Mouse (Mus musculus) stomach, embryonic 15.5 days (tissue): ENCODE results near the gene Olfr612. TPM values are rescaled to one million over a fixed set of nuclear protein-coding genes. Genes with fewer than 3 reads are reported as not detected.
"Not testable (repeated sequence)": the region's sequence is repeated elsewhere in the genome, so short reads cannot be mapped to it uniquely, and the experiment has no call there.

Experiments used
- ATAC-seq: fragments of 200-750 bp; cut with Nextera tagmentation; 2 replicates; pipeline ENCODE4 v1.8.0; 2017; ENCODE audit warnings: low read depth, moderate number of reproducible peaks, moderate TSS enrichment; ENCODE audit not compliant: insufficient read depth, low FRiP score
- H3K27ac ChIP-seq: fragments of 300-500 bp; sonication (generic); 2 replicates; pipeline ENCODE4 v1.5.1; 2015; ENCODE audit warnings: mild to moderate bottlenecking, inconsistent platforms
- H3K27me3 ChIP-seq: fragments of 300-500 bp; sonication (generic); replicated peaks from 2 replicates; pipeline ENCODE4 v1.6.1; 2015; ENCODE audit warnings: inconsistent platforms
- H3K36me3 ChIP-seq: fragments of 300-500 bp; sonication (generic); 2 replicates; pipeline ENCODE4 v1.6.1; 2015; ENCODE audit warnings: inconsistent platforms
- H3K4me1 ChIP-seq: fragments of 300-500 bp; sonication (generic); 2 replicates; pipeline ENCODE4 v1.6.1; 2015; ENCODE audit warnings: inconsistent platforms
- H3K4me2 ChIP-seq: fragments of 300-500 bp; sonication (generic); 2 replicates; pipeline ENCODE4 v1.6.1; 2015; ENCODE audit warnings: mild to moderate bottlenecking, inconsistent platforms
- H3K4me3 ChIP-seq: fragments of 300-500 bp; sonication (generic); replicated peaks from 2 replicates; pipeline ENCODE4 v1.5.1; 2015; ENCODE audit warnings: inconsistent platforms
- H3K9ac ChIP-seq: fragments of 300-500 bp; sonication (generic); 2 replicates; pipeline ENCODE4 v1.6.1; 2015; ENCODE audit warnings: inconsistent platforms
- H3K9me3 ChIP-seq: fragments of 300-500 bp; sonication (generic); 2 replicates; pipeline ENCODE4 v1.6.1; 2016; ENCODE audit warnings: inconsistent platforms
- WGBS: fragments of 180-500 bp; shearing (Covaris S2); methylation state at CpG from one replicate; pipeline ENCODE4 v1.1.7; 2015; 5-methylcytosine and 5-hydroxymethylcytosine counted together
- microRNA-seq: library from miRNA; unstranded; fragments of <30 nt; microRNA quantifications from one replicate; pipeline ENCODE4, GENCODE M21; 2016
- polyA plus RNA-seq: library from polyadenylated mRNA; unstranded; fragments of >200 nt; fragmentation: Nextera tagmentation; extraction: Ambion mirVana; gene quantifications from 2 replicates; pipeline ENCODE4 v1.2.1, GENCODE M21; 2015

Gene Olfr612
- not detected in 2 replicates for polyA plus RNA-seq

GRCm38 (mm10) chr7:103542617-103543016, at the start of gene Olfr612:
Olfr612 (minus strand) TSS chr7:103542717.
- H3K4me1 ChIP-seq, H3K36me3 ChIP-seq, H3K9me3 ChIP-seq, H3K4me3 ChIP-seq, H3K4me2 ChIP-seq, ATAC-seq, H3K27ac ChIP-seq, H3K27me3 ChIP-seq, H3K9ac ChIP-seq: not testable (repeated sequence)
- WGBS, result 85% methylated on average over 2 of the region's 2 CpGs

- H3K9ac ChIP-seq, result no peak within 1 kb of the TSS
- H3K4me3 ChIP-seq, result no peak within 1 kb of the TSS
- no peak within 1 kb of the TSS for H3K4me2 ChIP-seq
- no peak for ATAC-seq
- no peak within 1 kb of the TSS for H3K27ac ChIP-seq
- 59% methylated on average over 2 of the region's 2 CpGs for WGBS
- no peaks in the 10 kb centered on the region for H3K9me3 ChIP-seq
- H3K36me3 ChIP-seq, result no peaks in the 10 kb centered on the region
- no peaks in the 10 kb centered on the region for H3K4me1 ChIP-seq
- H3K27me3 ChIP-seq, result no peaks in the 10 kb centered on the region
These were observed 47.3 kb upstream of the Olfr612 start, which contains the start of gene Olfr618 for GRCm38 (mm10) chr7:103589803-103590202. Olfr618 (plus strand) TSS chr7:103590103.

GRCm38 (mm10) chr7:103572761-103573160, 30.2 kb upstream of the Olfr612 start, which contains the start of gene Olfr617:
Olfr617 (plus strand) TSS chr7:103573061.
- whole genome bisulfite sequencing, result 82% methylated on average over 1 of the region's 1 CpGs

GRCm38 (mm10) chr7:103569043-103569442, 26.5 kb upstream of the Olfr612 start, which contains the start of gene Olfr616:
Olfr616 (minus strand) TSS chr7:103569143.
- H3K4me3 ChIP-seq, result no peak within 1 kb of the TSS
- no peaks in the 10 kb centered on the region for H3K4me1 ChIP-seq
- H3K9me3 ChIP-seq, result no peaks in the 10 kb centered on the region
- H3K36me3 ChIP-seq, result no peaks in the 10 kb centered on the region
- H3K4me2 ChIP-seq, result no peak within 1 kb of the TSS
- no peaks in the 10 kb centered on the region for H3K27me3 ChIP-seq
- H3K27ac ChIP-seq, result no peak within 1 kb of the TSS
- ATAC-seq, result no peak
- H3K9ac ChIP-seq, result no peak within 1 kb of the TSS
- WGBS, result 87% methylated on average over 3 of the region's 3 CpGs

More at GRCm38 (mm10) chr7:103572761-103573160, 30.2 kb upstream of the Olfr612 start, which contains the start of gene Olfr617:
- Histone ChIP-seq H3K9me3 (no peaks in the 10 kb centered on the region), H3K36me3 (no peaks in the 10 kb centered on the region), H3K4me3 (no peak within 1 kb of the TSS), H3K4me1 (no peaks in the 10 kb centered on the region), H3K27me3 (no peaks in the 10 kb centered on the region), H3K9ac (no peak within 1 kb of the TSS), H3K27ac (no peak within 1 kb of the TSS), H3K4me2 (no peak within 1 kb of the TSS)
- ATAC-seq, result no peak

- Histone ChIP-seq H3K9me3 (no peaks in the 10 kb centered on the region), H3K9ac (no peak within 1 kb of the TSS), H3K27me3 (no peaks in the 10 kb centered on the region), H3K4me1 (no peaks in the 10 kb centered on the region), H3K36me3 (no peaks in the 10 kb centered on the region), H3K27ac (no peak within 1 kb of the TSS), H3K4me2 (no peak within 1 kb of the TSS), H3K4me3 (no peak within 1 kb of the TSS)
- WGBS, result 77% methylated on average over 2 of the region's 2 CpGs
- no peak for ATAC-seq
These were observed 13.3 kb upstream of the Olfr612 start, which contains the start of gene Olfr615 for GRCm38 (mm10) chr7:103555779-103556178. Olfr615 (plus strand) TSS chr7:103556079.

- ATAC-seq, result no peak
- H3K9ac ChIP-seq, result no peak within 1 kb of the TSS
- WGBS, result 68% methylated on average over 2 of the region's 2 CpGs
These were observed 5.3 kb upstream of the Olfr612 start, which contains the start of gene Olfr613 for GRCm38 (mm10) chr7:103547774-103548173. Olfr613 (plus strand) TSS chr7:103548074.

GRCm38 (mm10) chr7:103520746-103521145, 21.8 kb downstream of the Olfr612 start, which contains the start of gene Olfr611:
Olfr611 (minus strand) TSS chr7:103520846.
- not testable (repeated sequence) for H3K27ac ChIP-seq, H3K4me2 ChIP-seq, ATAC-seq, H3K9ac ChIP-seq, H3K4me1 ChIP-seq, H3K27me3 ChIP-seq, H3K4me3 ChIP-seq, H3K9me3 ChIP-seq, H3K36me3 ChIP-seq
- 66% methylated on average over 1 of the region's 1 CpGs for WGBS

More at GRCm38 (mm10) chr7:103547774-103548173, 5.3 kb upstream of the Olfr612 start, which contains the start of gene Olfr613:
- Histone ChIP-seq H3K27ac (no peak within 1 kb of the TSS), H3K27me3 (no peaks in the 10 kb centered on the region), H3K36me3 (no peaks in the 10 kb centered on the region), H3K9me3 (no peaks in the 10 kb centered on the region), H3K4me3 (no peak within 1 kb of the TSS), H3K4me1 (no peaks in the 10 kb centered on the region), H3K4me2 (no peak within 1 kb of the TSS)

GRCm38 (mm10) chr7:103512022-103512421, 30.5 kb downstream of the Olfr612 start, which contains the start of gene Olfr610:
Olfr610 (minus strand) TSS chr7:103512122.
- Histone ChIP-seq H3K4me1 (no peaks in the 10 kb centered on the region), H3K4me2 (no peak within 1 kb of the TSS), H3K27me3 (no peaks in the 10 kb centered on the region), H3K9me3 (no peaks in the 10 kb centered on the region), H3K9ac (no peak within 1 kb of the TSS), H3K4me3 (no peak within 1 kb of the TSS), H3K36me3 (no peaks in the 10 kb centered on the region), H3K27ac (no peak within 1 kb of the TSS)
- 81% methylated on average over 2 of the region's 2 CpGs for WGBS
- ATAC-seq, result no peak

GRCm38 (mm10) chr7:103497962-103498361, 44.6 kb downstream of the Olfr612 start, which contains the start of gene Olfr609:
Olfr609 (minus strand) TSS chr7:103498062.
- H3K27me3 ChIP-seq, result no peaks in the 10 kb centered on the region
- no peak within 1 kb of the TSS for H3K4me3 ChIP-seq
- no peak for ATAC-seq
- no peaks in the 10 kb centered on the region for H3K36me3 ChIP-seq
- no peaks in the 10 kb centered on the region for H3K9me3 ChIP-seq
- no peak within 1 kb of the TSS for H3K27ac ChIP-seq
- 63% methylated on average over 1 of the region's 1 CpGs for WGBS
- H3K4me2 ChIP-seq, result no peak within 1 kb of the TSS
- no peak within 1 kb of the TSS for H3K9ac ChIP-seq
- no peaks in the 10 kb centered on the region for H3K4me1 ChIP-seq

Small RNAs within 50 kb of the gene (microRNA-seq; reads per million reads assigned to microRNA genes)
- not detected for gene Gm26506

Other genes with a start within 250 kb of the Olfr612 start
- not detected in 2 replicates for gene Olfr596, start 237.1 kb downstream of the Olfr612 start, polyA plus RNA-seq
- gene Olfr597, start 226.4 kb downstream of the Olfr612 start, polyA plus RNA-seq, result not detected in 2 replicates
- not detected in 2 replicates for gene Olfr598, start 219.1 kb downstream of the Olfr612 start, polyA plus RNA-seq
- gene Olfr599, start 206.8 kb downstream of the Olfr612 start, polyA plus RNA-seq, result not detected in 2 replicates
- not detected in 2 replicates for gene Olfr600, start 193.0 kb downstream of the Olfr612 start, polyA plus RNA-seq
- not detected in 2 replicates for gene Olfr601, start 180.1 kb downstream of the Olfr612 start, polyA plus RNA-seq
- not detected in 2 replicates for gene Olfr603, start 156.5 kb downstream of the Olfr612 start, polyA plus RNA-seq
- not detected in 2 replicates for gene Usp17lc, start 127.6 kb downstream of the Olfr612 start, polyA plus RNA-seq
- gene Olfr605, start 97.3 kb downstream of the Olfr612 start, polyA plus RNA-seq, result not detected in 2 replicates
- gene Olfr606, start 93.7 kb downstream of the Olfr612 start, polyA plus RNA-seq, result not detected in 2 replicates
- not detected in 2 replicates for gene Olfr607, start 78.6 kb downstream of the Olfr612 start, polyA plus RNA-seq
- gene Olfr608, start 72.8 kb downstream of the Olfr612 start, polyA plus RNA-seq, result not detected in 2 replicates
- not detected in 2 replicates for gene Olfr609, start 44.7 kb downstream of the Olfr612 start, polyA plus RNA-seq
- gene Olfr610, start 30.6 kb downstream of the Olfr612 start, polyA plus RNA-seq, result not detected in 2 replicates
- gene Olfr611, start 21.9 kb downstream of the Olfr612 start, polyA plus RNA-seq, result not detected in 2 replicates
- not detected in 2 replicates for gene Olfr613, start 5.4 kb upstream of the Olfr612 start, polyA plus RNA-seq
- not detected in 2 replicates for gene Olfr615, start 13.4 kb upstream of the Olfr612 start, polyA plus RNA-seq
- gene Olfr616, start 26.4 kb upstream of the Olfr612 start, polyA plus RNA-seq, result not detected in 2 replicates
- not detected in 2 replicates for gene Olfr617, start 30.3 kb upstream of the Olfr612 start, polyA plus RNA-seq
- gene Olfr618, start 47.4 kb upstream of the Olfr612 start, polyA plus RNA-seq, result not detected in 2 replicates
- gene Olfr619, start 57.9 kb upstream of the Olfr612 start, polyA plus RNA-seq, result not detected in 2 replicates
- not detected in 2 replicates for gene Olfr620, start 69.8 kb upstream of the Olfr612 start, polyA plus RNA-seq
- gene Olfr622, start 100.0 kb upstream of the Olfr612 start, polyA plus RNA-seq, result not detected in 2 replicates
- gene Olfr623, start 121.0 kb upstream of the Olfr612 start, polyA plus RNA-seq, result not detected in 2 replicates
- gene Olfr624, start 128.5 kb upstream of the Olfr612 start, polyA plus RNA-seq, result 0.03 and 0.04 TPM in 2 replicates
- gene Olfr625-ps1, start 140.0 kb upstream of the Olfr612 start, polyA plus RNA-seq, result not detected in 2 replicates
- gene Olfr243, start 172.0 kb upstream of the Olfr612 start, polyA plus RNA-seq, result not detected in 2 replicates
- gene Olfr628, start 187.7 kb upstream of the Olfr612 start, polyA plus RNA-seq, result not detected in 2 replicates
- gene Olfr629, start 202.2 kb upstream of the Olfr612 start, polyA plus RNA-seq, result not detected in 2 replicates
- gene Olfr630, start 214.6 kb upstream of the Olfr612 start, polyA plus RNA-seq, result not detected in 2 replicates
- not detected in 2 replicates for gene Olfr69, start 228.9 kb upstream of the Olfr612 start, polyA plus RNA-seq
- gene Olfr68, start 237.0 kb upstream of the Olfr612 start, polyA plus RNA-seq, result not detected in 2 replicates
- not detected in 2 replicates for gene Olfr67, start 249.1 kb upstream of the Olfr612 start, polyA plus RNA-seq